Mouse (Mus musculus): ENCODE measurements around the gene Kbtbd12. TPM values are rescaled to one million over a fixed set of nuclear protein-coding genes. Genes with fewer than 3 reads are reported as not detected.

Gene Kbtbd12
- polyA plus RNA-seq, 1 experiment from 2014 or later: not detected

DNA sequence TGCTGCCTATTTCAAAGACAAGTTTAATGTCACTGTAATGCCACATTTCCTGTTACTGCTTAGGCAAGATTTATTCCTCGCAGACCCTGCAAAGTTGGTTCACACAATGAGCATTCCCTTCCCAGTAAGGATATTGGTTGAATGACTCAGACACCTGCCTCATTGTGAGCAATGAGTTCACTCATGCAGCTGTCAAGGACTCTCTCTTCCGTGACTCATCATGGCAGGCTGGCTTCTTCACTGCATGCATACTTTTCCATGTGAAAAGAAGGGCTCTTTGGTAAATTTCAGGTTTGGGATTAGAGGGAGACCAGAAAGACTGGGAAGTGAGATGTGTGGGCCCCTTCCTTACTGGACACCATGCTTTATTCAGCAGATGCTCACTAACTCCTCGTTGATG lies 50.7 kb downstream of the Kbtbd12 start:
- Histone ChIP-seq H3K4me2 (ENCODE audit: low read depth, low read length, severe bottlenecking) (no peak overlapping the region), H3K4me3 (ENCODE audit: low read depth, low read length) (no peak overlapping the region), H3K27ac (ENCODE audit: low read depth, low read length) (no peak overlapping the region), H3K27me3 (ENCODE audit: control insufficient read depth, insufficient read depth, low read length) (no peaks in the 10 kb centered on the region), H3K9ac (ENCODE audit: low read length) (no peak overlapping the region), H3K9me3 (ENCODE audit: control insufficient read depth, low read length) (no peaks in the 10 kb centered on the region), H3K36me3 (ENCODE audit: control insufficient read depth, insufficient read depth, low read length) (no peaks in the 10 kb centered on the region), H3K4me1 (replicated peaks; ENCODE audit: control insufficient read depth, insufficient read depth, low read length) (no peaks in the 10 kb centered on the region)
- 78% methylated on average over 3 of the region's 3 CpGs for WGBS
- DNase-seq (ENCODE audit: low spot score) (no peak), ATAC-seq (replicated peaks; ENCODE audit: low FRiP score) (no peak)

DNA sequence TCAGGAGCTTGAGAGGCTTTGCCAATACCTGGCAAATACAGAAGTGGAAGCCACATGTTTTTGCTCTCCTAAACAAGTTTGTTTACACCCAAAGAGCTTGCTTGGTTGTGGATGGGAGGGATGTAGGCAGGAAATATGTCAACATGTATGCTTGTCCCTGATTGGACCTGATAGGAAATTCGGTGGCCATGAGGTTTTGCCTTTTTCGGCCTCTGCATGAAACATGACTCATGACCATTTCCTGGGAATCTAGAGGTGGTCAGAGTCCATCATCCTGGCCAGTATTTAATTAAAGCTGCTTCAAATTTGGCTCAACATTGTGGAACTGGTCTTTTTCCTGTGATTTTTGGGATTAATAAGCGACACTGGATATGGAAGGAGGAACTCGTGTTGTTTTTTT lies 53.8 kb downstream of the Kbtbd12 start:
- Histone ChIP-seq H3K4me3 (ENCODE audit: low read depth, low read length) (no peak overlapping the region), H3K36me3 (ENCODE audit: control insufficient read depth, insufficient read depth, low read length) (no peaks in the 10 kb centered on the region), H3K9ac (ENCODE audit: low read length) (no peak overlapping the region), H3K27me3 (ENCODE audit: control insufficient read depth, insufficient read depth, low read length) (no peaks in the 10 kb centered on the region), H3K4me1 (replicated peaks; ENCODE audit: control insufficient read depth, insufficient read depth, low read length) (no peaks in the 10 kb centered on the region), H3K4me2 (ENCODE audit: low read depth, low read length, severe bottlenecking) (no peak overlapping the region), H3K9me3 (ENCODE audit: control insufficient read depth, low read length) (no peaks in the 10 kb centered on the region), H3K27ac (ENCODE audit: low read depth, low read length) (no peak overlapping the region)
- 93% methylated on average over 4 of the region's 4 CpGs for WGBS
- no peak for DNase-seq (ENCODE audit: low spot score)
- ATAC-seq (replicated peaks; ENCODE audit: low FRiP score): no peak

DNA sequence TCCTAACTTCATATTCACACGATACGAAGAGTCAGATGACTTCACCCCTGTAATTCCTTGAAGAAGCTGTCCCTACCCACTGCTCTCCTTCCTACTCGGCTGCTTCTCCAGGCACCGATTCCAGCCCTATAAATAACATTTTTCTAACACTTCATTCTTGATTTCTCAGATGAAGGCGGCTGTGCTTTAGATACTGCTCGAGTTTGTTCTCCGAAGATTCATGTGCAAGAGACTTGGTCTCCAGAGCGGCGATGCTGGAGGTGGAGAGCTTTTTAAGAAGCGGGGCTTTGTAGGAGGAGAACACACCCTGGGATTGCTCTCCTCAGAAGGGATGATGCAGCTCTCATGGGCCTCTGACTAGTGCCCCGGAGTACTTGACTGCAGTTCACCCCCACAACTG lies 61.3 kb downstream of the Kbtbd12 start:
- H3K9me3 ChIP-seq (ENCODE audit: control insufficient read depth, low read length): no peaks in the 10 kb centered on the region
- peak; percentile 31 for DNase-seq (ENCODE audit: low spot score)
- 86% methylated on average over 11 of the region's 11 CpGs for WGBS
- H3K27ac ChIP-seq (ENCODE audit: low read depth, low read length): no peak overlapping the region
- no peaks in the 10 kb centered on the region for H3K4me1 ChIP-seq (replicated peaks; ENCODE audit: control insufficient read depth, insufficient read depth, low read length)
- H3K27me3 ChIP-seq (ENCODE audit: control insufficient read depth, insufficient read depth, low read length): no peaks in the 10 kb centered on the region
- H3K4me3 ChIP-seq (ENCODE audit: low read depth, low read length): no peak overlapping the region
- no peaks in the 10 kb centered on the region for H3K36me3 ChIP-seq (ENCODE audit: control insufficient read depth, insufficient read depth, low read length)
- no peak for ATAC-seq (replicated peaks; ENCODE audit: low FRiP score)
- H3K9ac ChIP-seq (ENCODE audit: low read length): no peak overlapping the region
- no peak overlapping the region for H3K4me2 ChIP-seq (ENCODE audit: low read depth, low read length, severe bottlenecking)

DNA sequence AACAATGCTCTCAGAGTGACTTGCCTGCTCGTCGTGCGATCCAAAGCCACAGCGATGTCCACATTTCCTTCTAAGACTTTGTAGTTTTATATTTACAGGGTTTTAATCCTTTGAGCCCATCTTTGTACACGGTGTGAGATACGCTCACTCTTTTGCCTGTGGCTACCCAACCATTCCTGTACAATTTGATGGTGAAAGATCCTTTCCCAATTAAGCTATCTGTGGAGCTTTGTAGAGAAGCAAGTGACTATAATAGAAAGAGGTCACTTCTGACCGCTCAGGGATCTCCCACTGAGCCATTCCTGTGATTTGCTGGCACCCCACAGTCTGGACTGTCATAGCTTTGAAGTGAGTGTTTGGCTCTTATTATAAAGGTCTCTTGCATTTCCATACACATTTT lies 71.1 kb downstream of the Kbtbd12 start:
- H3K27me3 ChIP-seq (ENCODE audit: control insufficient read depth, insufficient read depth, low read length): peaks cover 2% of the 10 kb centered on the region; the same call in 1 of the 2 replicates
- no peak overlapping the region for H3K27ac ChIP-seq (ENCODE audit: low read depth, low read length)
- WGBS: 3% methylated on average over 7 of the region's 7 CpGs
- no peaks in the 10 kb centered on the region for H3K9me3 ChIP-seq (ENCODE audit: control insufficient read depth, low read length)
- ATAC-seq (replicated peaks; ENCODE audit: low FRiP score) (no peak), DNase-seq (ENCODE audit: low spot score) (no peak)
- no peak overlapping the region for H3K9ac ChIP-seq (ENCODE audit: low read length)
- H3K4me3 ChIP-seq (ENCODE audit: low read depth, low read length): no peak overlapping the region; the same call in 1 of the 2 replicates
- H3K36me3 ChIP-seq (ENCODE audit: control insufficient read depth, insufficient read depth, low read length): no peaks in the 10 kb centered on the region
- peak overlapping the region; percentile 1; the same call in 1 of the 2 replicates for H3K4me2 ChIP-seq (ENCODE audit: low read depth, low read length, severe bottlenecking)
- H3K4me1 ChIP-seq (replicated peaks; ENCODE audit: control insufficient read depth, insufficient read depth, low read length): no peaks in the 10 kb centered on the region

DNA sequence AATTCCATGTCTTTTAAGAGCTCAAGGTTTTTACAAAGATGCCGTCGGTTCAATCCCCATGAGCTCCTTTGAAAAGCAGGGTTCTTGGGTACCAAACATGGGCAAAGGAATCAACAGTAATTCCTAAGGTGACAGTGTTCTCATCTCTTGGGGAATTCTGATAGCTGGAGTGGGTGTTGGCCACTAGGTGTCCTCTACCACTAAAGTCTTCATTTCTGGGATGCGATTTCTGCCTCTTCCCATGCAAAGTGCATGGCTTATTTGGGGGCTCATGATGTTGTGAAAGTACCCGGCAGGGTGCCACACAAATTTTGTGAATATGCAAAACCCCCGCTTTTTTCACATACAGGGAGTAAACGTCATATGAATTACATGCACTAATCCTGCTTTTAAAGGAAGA lies 72.7 kb downstream of the Kbtbd12 start:
- no peaks in the 10 kb centered on the region for H3K36me3 ChIP-seq (ENCODE audit: control insufficient read depth, insufficient read depth, low read length)
- 35% methylated on average over 6 of the region's 6 CpGs for WGBS
- H3K9ac ChIP-seq (ENCODE audit: low read length): no peak overlapping the region
- no peak overlapping the region for H3K4me2 ChIP-seq (ENCODE audit: low read depth, low read length, severe bottlenecking)
- ATAC-seq (replicated peaks; ENCODE audit: low FRiP score) (no peak), DNase-seq (ENCODE audit: low spot score) (no peak)
- H3K27me3 ChIP-seq (ENCODE audit: control insufficient read depth, insufficient read depth, low read length): peaks cover 2% of the 10 kb centered on the region; the same call in 1 of the 2 replicates
- H3K4me3 ChIP-seq (ENCODE audit: low read depth, low read length): no peak overlapping the region
- no peaks in the 10 kb centered on the region for H3K4me1 ChIP-seq (replicated peaks; ENCODE audit: control insufficient read depth, insufficient read depth, low read length)
- no peak overlapping the region for H3K27ac ChIP-seq (ENCODE audit: low read depth, low read length)
- H3K9me3 ChIP-seq (ENCODE audit: control insufficient read depth, low read length): no peaks in the 10 kb centered on the region

DNA sequence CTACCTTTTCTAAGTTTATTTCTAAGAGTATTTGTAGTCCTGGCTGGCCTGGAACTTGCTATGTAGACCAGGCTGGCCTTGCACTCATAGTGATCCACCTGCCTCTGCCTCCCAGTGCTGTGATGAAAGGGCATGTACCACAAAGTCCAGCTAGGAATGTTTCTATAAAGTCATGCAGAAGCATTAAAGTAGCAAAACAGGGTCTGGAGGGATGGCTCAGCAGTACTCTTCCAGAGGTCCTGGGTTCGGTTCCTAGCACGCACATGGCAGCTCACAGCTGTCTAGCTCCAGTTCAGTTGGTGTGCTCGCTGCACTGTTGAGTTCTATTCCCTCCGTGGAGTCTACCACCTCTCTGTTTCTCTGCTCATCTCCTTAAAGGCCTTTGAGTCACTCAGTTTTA lies 77.6 kb downstream of the Kbtbd12 start:
- Histone ChIP-seq H3K4me1 (replicated peaks; ENCODE audit: control insufficient read depth, insufficient read depth, low read length) (no peaks in the 10 kb centered on the region), H3K9ac (ENCODE audit: low read length) (no peak overlapping the region), H3K36me3 (ENCODE audit: control insufficient read depth, insufficient read depth, low read length) (no peaks in the 10 kb centered on the region), H3K27ac (ENCODE audit: low read depth, low read length) (no peak overlapping the region), H3K4me2 (ENCODE audit: low read depth, low read length, severe bottlenecking) (no peak overlapping the region), H3K9me3 (ENCODE audit: control insufficient read depth, low read length) (no peaks in the 10 kb centered on the region), H3K27me3 (ENCODE audit: control insufficient read depth, insufficient read depth, low read length) (no peaks in the 10 kb centered on the region), H3K4me3 (ENCODE audit: low read depth, low read length) (no peak overlapping the region)
- ATAC-seq (replicated peaks; ENCODE audit: low FRiP score) (no peak), DNase-seq (ENCODE audit: low spot score) (no peak)
- 91% methylated on average over 4 of the region's 4 CpGs for WGBS

DNA sequence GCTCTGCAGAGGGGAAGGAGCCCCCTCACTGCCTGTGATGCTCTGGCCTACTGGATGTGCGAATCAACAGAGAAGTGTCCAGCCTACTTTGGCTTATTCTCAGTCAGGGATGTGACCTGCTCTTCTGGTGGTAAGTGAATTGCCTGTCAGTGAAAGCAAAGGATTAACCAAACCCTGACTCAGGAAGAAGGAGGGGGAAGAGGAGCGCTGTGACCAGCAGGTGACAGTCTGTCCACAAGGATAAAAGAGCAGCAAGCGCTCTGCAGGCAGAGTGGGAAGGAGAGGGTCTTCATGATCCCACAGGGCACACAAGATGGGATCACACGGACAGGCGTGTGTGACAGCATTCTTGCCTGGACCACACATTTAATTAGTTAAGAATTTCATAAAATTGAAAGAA lies 78.1 kb downstream of the Kbtbd12 start:
- H3K9ac ChIP-seq (ENCODE audit: low read length): no peak overlapping the region
- no peak overlapping the region for H3K27ac ChIP-seq (ENCODE audit: low read depth, low read length)
- H3K9me3 ChIP-seq (ENCODE audit: control insufficient read depth, low read length): no peaks in the 10 kb centered on the region
- H3K4me2 ChIP-seq (ENCODE audit: low read depth, low read length, severe bottlenecking): no peak overlapping the region
- WGBS: 30% methylated on average over 5 of the region's 5 CpGs
- no peaks in the 10 kb centered on the region for H3K27me3 ChIP-seq (ENCODE audit: control insufficient read depth, insufficient read depth, low read length)
- no peaks in the 10 kb centered on the region for H3K36me3 ChIP-seq (ENCODE audit: control insufficient read depth, insufficient read depth, low read length)
- no peak overlapping the region for H3K4me3 ChIP-seq (ENCODE audit: low read depth, low read length)
- H3K4me1 ChIP-seq (replicated peaks; ENCODE audit: control insufficient read depth, insufficient read depth, low read length): no peaks in the 10 kb centered on the region
- ATAC-seq (replicated peaks; ENCODE audit: low FRiP score) (no peak), DNase-seq (ENCODE audit: low spot score) (no peak)

DNA sequence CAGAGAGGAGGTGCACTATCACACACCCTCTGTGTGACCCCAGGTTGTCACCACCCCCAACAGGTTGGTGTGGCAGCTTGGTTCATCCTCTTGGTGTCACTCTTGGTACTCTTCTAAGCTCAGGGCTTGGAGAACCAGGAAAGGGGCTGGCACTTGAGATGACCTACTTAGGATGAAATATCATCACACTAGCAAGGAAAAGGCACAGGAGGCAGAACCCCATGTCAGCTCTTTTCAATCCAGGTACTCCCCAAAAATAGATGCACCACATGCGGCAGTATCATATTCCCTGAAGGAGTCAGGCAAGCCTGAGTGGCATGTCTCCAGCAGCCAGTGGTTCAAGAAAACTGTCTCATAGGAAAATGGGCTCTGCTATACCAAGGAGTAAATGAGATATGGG lies 79.7 kb downstream of the Kbtbd12 start:
- ATAC-seq (replicated peaks; ENCODE audit: low FRiP score) (no peak), DNase-seq (ENCODE audit: low spot score) (no peak)
- Histone ChIP-seq H3K4me2 (ENCODE audit: low read depth, low read length, severe bottlenecking) (no peak overlapping the region), H3K9ac (ENCODE audit: low read length) (no peak overlapping the region), H3K27me3 (ENCODE audit: control insufficient read depth, insufficient read depth, low read length) (no peaks in the 10 kb centered on the region), H3K4me3 (ENCODE audit: low read depth, low read length) (no peak overlapping the region), H3K9me3 (ENCODE audit: control insufficient read depth, low read length) (no peaks in the 10 kb centered on the region), H3K4me1 (replicated peaks; ENCODE audit: control insufficient read depth, insufficient read depth, low read length) (no peaks in the 10 kb centered on the region), H3K27ac (ENCODE audit: low read depth, low read length) (no peak overlapping the region), H3K36me3 (ENCODE audit: control insufficient read depth, insufficient read depth, low read length) (no peaks in the 10 kb centered on the region)
- 78% methylated on average over 1 of the region's 1 CpGs for WGBS

DNA sequence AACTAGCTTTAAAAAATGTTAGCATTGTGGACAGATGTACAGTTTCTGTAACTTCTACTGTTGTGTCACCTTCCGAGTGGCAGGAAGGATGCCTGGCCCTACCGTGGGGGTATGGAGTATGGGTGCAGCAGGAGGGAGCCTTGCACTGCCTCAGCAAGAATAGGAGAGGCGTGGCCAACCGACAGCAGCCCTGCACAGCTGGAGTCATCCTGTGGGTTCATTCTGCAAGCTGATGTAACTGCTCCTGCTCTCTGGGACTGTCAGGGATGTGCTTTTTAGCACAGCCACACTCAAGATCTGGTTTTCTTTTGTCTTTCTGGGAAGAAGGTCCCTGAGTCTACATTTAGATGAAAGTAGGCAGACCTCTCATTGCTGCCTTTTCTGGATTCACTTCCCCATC lies 80.2 kb downstream of the Kbtbd12 start:
- DNase-seq (ENCODE audit: low spot score) (no peak), ATAC-seq (replicated peaks; ENCODE audit: low FRiP score) (no peak)
- H3K4me3 ChIP-seq (ENCODE audit: low read depth, low read length): no peak overlapping the region
- WGBS: 10% methylated on average over 4 of the region's 4 CpGs
- no peaks in the 10 kb centered on the region for H3K9me3 ChIP-seq (ENCODE audit: control insufficient read depth, low read length)
- no peak overlapping the region for H3K4me2 ChIP-seq (ENCODE audit: low read depth, low read length, severe bottlenecking)
- H3K4me1 ChIP-seq (replicated peaks; ENCODE audit: control insufficient read depth, insufficient read depth, low read length): no peaks in the 10 kb centered on the region
- H3K36me3 ChIP-seq (ENCODE audit: control insufficient read depth, insufficient read depth, low read length): no peaks in the 10 kb centered on the region
- no peak overlapping the region for H3K9ac ChIP-seq (ENCODE audit: low read length)
- H3K27me3 ChIP-seq (ENCODE audit: control insufficient read depth, insufficient read depth, low read length): no peaks in the 10 kb centered on the region
- H3K27ac ChIP-seq (ENCODE audit: low read depth, low read length): no peak overlapping the region
